Mouse (Mus musculus): ENCODE measurements around the gene Apol10b. TPM values are rescaled to one million over a fixed set of nuclear protein-coding genes. Genes with fewer than 3 reads are reported as not detected.
"Not testable (repeated sequence)": the region's sequence is repeated elsewhere in the genome, so short reads cannot be mapped to it uniquely, and the experiment has no call there.

Gene Apol10b
- not detected in 2 replicates for polyA plus RNA-seq (2015; fragmentation: Nextera tagmentation; extraction: Ambion mirVana)

- no peak for ATAC-seq (ENCODE audit: low read depth)
- Histone ChIP-seq H3K36me3 (no peaks in the 10 kb centered on the region), H3K4me3 (no peak within 1 kb of the TSS), H3K27ac (replicated peaks) (no peak within 1 kb of the TSS), H3K4me2 (no peak within 1 kb of the TSS), H3K9ac (no peak within 1 kb of the TSS), H3K4me1 (replicated peaks) (no peaks in the 10 kb centered on the region), H3K9me3 (no peaks in the 10 kb centered on the region), H3K27me3 (no peaks in the 10 kb centered on the region)
- 72% methylated on average over 5 of the region's 5 CpGs for WGBS
Measured at GRCm38 (mm10) chr15:77595961-77596360, at the start of gene Apol10b. TSS of gene Apol10b (minus strand) at chr15:77596125.

GRCm38 (mm10) chr15:77643176-77643575 is 47.3 kb upstream of the Apol10b start, which contains the start of gene Apol11b:
TSS of gene Apol11b (minus strand) at chr15:77643286.
- ATAC-seq (ENCODE audit: low read depth); H3K4me2 ChIP-seq; H3K9ac ChIP-seq; H3K27ac ChIP-seq (replicated peaks); H3K4me3 ChIP-seq; H3K27me3 ChIP-seq; H3K9me3 ChIP-seq; H3K4me1 ChIP-seq (replicated peaks); H3K36me3 ChIP-seq: not testable (repeated sequence)
- 88% methylated on average over 2 of the region's 2 CpGs for WGBS

- 78% methylated on average over 3 of the region's 3 CpGs for WGBS
- not testable (repeated sequence) for H3K27ac ChIP-seq (replicated peaks); H3K4me1 ChIP-seq (replicated peaks); H3K9me3 ChIP-seq; H3K4me3 ChIP-seq; ATAC-seq (ENCODE audit: low read depth); H3K27me3 ChIP-seq; H3K9ac ChIP-seq; H3K36me3 ChIP-seq; H3K4me2 ChIP-seq
Measured at GRCm38 (mm10) chr15:77629822-77630221, 33.9 kb upstream of the Apol10b start.

GRCm38 (mm10) chr15:77628647-77629046 is 32.7 kb upstream of the Apol10b start:
- not testable (repeated sequence) for H3K4me2 ChIP-seq; H3K9me3 ChIP-seq; H3K36me3 ChIP-seq; H3K4me1 ChIP-seq (replicated peaks); H3K27me3 ChIP-seq; ATAC-seq (ENCODE audit: low read depth); H3K4me3 ChIP-seq; H3K9ac ChIP-seq; H3K27ac ChIP-seq (replicated peaks)
- WGBS = 70% methylated on average over 9 of the region's 9 CpGs

- WGBS = 90% methylated on average over 4 of the region's 4 CpGs
- ATAC-seq (ENCODE audit: low read depth); H3K4me3 ChIP-seq; H3K9me3 ChIP-seq; H3K9ac ChIP-seq; H3K4me2 ChIP-seq; H3K27ac ChIP-seq (replicated peaks); H3K27me3 ChIP-seq; H3K4me1 ChIP-seq (replicated peaks); H3K36me3 ChIP-seq: not testable (repeated sequence)
Measured at GRCm38 (mm10) chr15:77626471-77626870, 30.5 kb upstream of the Apol10b start.

GRCm38 (mm10) chr15:77624710-77625109 is 28.8 kb upstream of the Apol10b start:
- H3K27ac ChIP-seq (replicated peaks) = no peak overlapping the region
- H3K4me1 ChIP-seq (replicated peaks) = no peaks in the 10 kb centered on the region
- no peaks in the 10 kb centered on the region for H3K9me3 ChIP-seq
- ATAC-seq (ENCODE audit: low read depth) = no peak
- no peaks in the 10 kb centered on the region for H3K36me3 ChIP-seq
- WGBS = 93% methylated on average over 1 of the region's 1 CpGs
- no peak overlapping the region for H3K4me3 ChIP-seq
- no peaks in the 10 kb centered on the region for H3K27me3 ChIP-seq
- no peak overlapping the region for H3K9ac ChIP-seq
- H3K4me2 ChIP-seq = no peak overlapping the region

GRCm38 (mm10) chr15:77606069-77606468 is 10.1 kb upstream of the Apol10b start:
- Histone ChIP-seq H3K27ac (replicated peaks) (no peak overlapping the region), H3K27me3 (no peaks in the 10 kb centered on the region), H3K4me3 (no peak overlapping the region), H3K4me1 (replicated peaks) (no peaks in the 10 kb centered on the region), H3K36me3 (no peaks in the 10 kb centered on the region), H3K9me3 (no peaks in the 10 kb centered on the region), H3K4me2 (no peak overlapping the region), H3K9ac (no peak overlapping the region)
- no peak for ATAC-seq (ENCODE audit: low read depth)
- 90% methylated on average over 3 of the region's 3 CpGs for WGBS

- ATAC-seq (ENCODE audit: low read depth) = no peak
- Histone ChIP-seq H3K27me3 (no peaks in the 10 kb centered on the region), H3K4me2 (no peak within 1 kb of the TSS), H3K9ac (no peak within 1 kb of the TSS), H3K4me3 (no peak within 1 kb of the TSS), H3K9me3 (no peaks in the 10 kb centered on the region), H3K36me3 (no peaks in the 10 kb centered on the region), H3K27ac (replicated peaks) (no peak within 1 kb of the TSS), H3K4me1 (replicated peaks) (no peaks in the 10 kb centered on the region)
- WGBS = 87% methylated on average over 1 of the region's 1 CpGs
Measured at GRCm38 (mm10) chr15:77598958-77599357, 3.0 kb upstream of the Apol10b start, which contains the start of gene Gm36245. TSS of gene Gm36245 (plus strand) at chr15:77599258.

- no peaks in the 10 kb centered on the region for H3K36me3 ChIP-seq
- no peaks in the 10 kb centered on the region for H3K4me1 ChIP-seq (replicated peaks)
- H3K9me3 ChIP-seq = no peaks in the 10 kb centered on the region
- no peak overlapping the region for H3K4me2 ChIP-seq
- H3K27me3 ChIP-seq = no peaks in the 10 kb centered on the region
- 74% methylated on average over 3 of the region's 3 CpGs for WGBS
- H3K9ac ChIP-seq = no peak overlapping the region
- ATAC-seq (ENCODE audit: low read depth) = no peak
- no peak overlapping the region for H3K4me3 ChIP-seq
- no peak overlapping the region for H3K27ac ChIP-seq (replicated peaks)
Measured at GRCm38 (mm10) chr15:77598429-77598828, 2.5 kb upstream of the Apol10b start.

GRCm38 (mm10) chr15:77593557-77593956 is 2.4 kb downstream of the Apol10b start:
- Histone ChIP-seq H3K4me1 (replicated peaks) (no peaks in the 10 kb centered on the region), H3K4me3 (no peak overlapping the region), H3K9ac (no peak overlapping the region), H3K4me2 (no peak overlapping the region), H3K27me3 (no peaks in the 10 kb centered on the region), H3K27ac (replicated peaks) (no peak overlapping the region), H3K36me3 (no peaks in the 10 kb centered on the region), H3K9me3 (no peaks in the 10 kb centered on the region)
- 83% methylated on average over 1 of the region's 1 CpGs for WGBS
- ATAC-seq (ENCODE audit: low read depth) = no peak

GRCm38 (mm10) chr15:77590881-77591280 is 5.0 kb downstream of the Apol10b start:
- H3K9me3 ChIP-seq = no peaks in the 10 kb centered on the region
- ATAC-seq (ENCODE audit: low read depth) = no peak
- H3K4me3 ChIP-seq = no peak overlapping the region
- no peak overlapping the region for H3K9ac ChIP-seq
- no peaks in the 10 kb centered on the region for H3K4me1 ChIP-seq (replicated peaks)
- no peaks in the 10 kb centered on the region for H3K27me3 ChIP-seq
- H3K27ac ChIP-seq (replicated peaks) = no peak overlapping the region
- no peaks in the 10 kb centered on the region for H3K36me3 ChIP-seq
- H3K4me2 ChIP-seq = no peak overlapping the region
- 78% methylated on average over 2 of the region's 2 CpGs for WGBS

GRCm38 (mm10) chr15:77588981-77589380 is 6.9 kb downstream of the Apol10b start:
- ATAC-seq (ENCODE audit: low read depth) = no peak
- Histone ChIP-seq H3K9me3 (0 out of 2 replicates have a peak, but pooled peaks cover 2% of the 10 kb centered on the region), H3K4me2 (no peak overlapping the region), H3K4me3 (no peak overlapping the region), H3K27ac (replicated peaks) (no peak overlapping the region), H3K27me3 (no peaks in the 10 kb centered on the region), H3K4me1 (replicated peaks) (no peaks in the 10 kb centered on the region), H3K36me3 (no peaks in the 10 kb centered on the region), H3K9ac (no peak overlapping the region)

GRCm38 (mm10) chr15:77587026-77587425 is 8.9 kb downstream of the Apol10b start:
- H3K36me3 ChIP-seq = no peaks in the 10 kb centered on the region
- H3K9me3 ChIP-seq = 0 out of 2 replicates have a peak, but pooled peaks cover 5% of the 10 kb centered on the region
- no peak for ATAC-seq (ENCODE audit: low read depth)
- H3K4me3 ChIP-seq = no peak overlapping the region
- H3K27me3 ChIP-seq = no peaks in the 10 kb centered on the region
- no peak overlapping the region for H3K4me2 ChIP-seq
- no peak overlapping the region for H3K9ac ChIP-seq
- H3K4me1 ChIP-seq (replicated peaks) = no peaks in the 10 kb centered on the region
- no peak overlapping the region for H3K27ac ChIP-seq (replicated peaks)

Measured in neural tube, embryonic 13.5 days (tissue).